Mouse (Mus musculus) embryonic fibroblast, embryonic 13.5 days (primary cell): ENCODE data around the gene Cry2.

Source experiments
- CTCF ChIP-seq: IDR thresholded peaks from 2 replicates; pipeline ENCODE4 v1.5.1; 2011; ENCODE audit warnings: mild to moderate bottlenecking, control low read depth, low read length, moderate library complexity, borderline replicate concordance; ENCODE audit not compliant: insufficient read depth
- POLR2A ChIP-seq: IDR thresholded peaks from 2 replicates; pipeline ENCODE4 v1.6.1; 2011; ENCODE audit warnings: low read depth, mild to moderate bottlenecking, control low read depth, low read length, moderate library complexity

DNA sequence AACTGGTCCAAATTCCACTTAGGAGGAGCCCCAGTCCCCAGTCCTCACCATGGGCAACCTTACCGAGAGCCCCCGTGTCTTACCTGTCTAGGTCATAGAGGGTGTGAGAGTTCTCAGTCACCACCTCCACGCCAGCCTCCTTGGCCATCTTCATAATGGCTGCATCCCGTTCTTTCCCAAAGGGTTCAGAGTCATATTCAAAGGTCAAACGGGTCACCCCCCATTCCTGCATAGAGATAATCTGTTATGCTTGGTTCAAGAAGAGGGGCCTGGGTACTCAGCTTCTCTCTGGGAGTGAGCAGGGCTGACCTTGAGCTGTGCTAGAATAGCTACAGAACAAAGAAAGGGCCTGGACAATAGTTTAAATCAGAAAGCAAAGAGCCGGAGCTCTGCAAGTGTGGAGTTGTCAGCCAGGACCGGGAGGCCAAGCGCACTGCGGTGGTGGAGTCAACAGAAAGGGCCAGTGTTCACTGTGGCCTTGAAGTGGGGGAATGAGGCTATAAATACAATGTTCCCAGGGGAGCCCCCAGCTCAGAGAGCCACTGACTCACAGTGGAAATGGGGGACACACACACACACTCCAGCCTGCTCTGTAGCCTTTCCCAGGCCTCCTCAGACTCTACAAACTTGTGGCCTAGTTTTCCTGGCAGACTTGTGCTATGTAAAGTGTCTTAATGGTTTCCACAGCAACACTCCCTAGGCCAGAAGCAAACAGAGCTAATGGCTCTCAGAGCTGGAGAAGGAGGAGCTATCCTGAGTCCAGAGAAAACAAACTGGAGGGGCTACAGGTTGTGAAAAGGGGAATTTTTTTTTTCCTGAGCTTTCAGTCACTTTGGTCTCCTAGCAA is 9.2 kb downstream of the Cry2 start:
- no peak for TF ChIP-seq POLR2A
- no peak for TF ChIP-seq CTCF
